Mouse (Mus musculus) heart, postnatal 0 days (tissue): Measurements from ENCODE around the gene Pnliprp1. TPM values are rescaled to one million over a fixed set of nuclear protein-coding genes. Genes with fewer than 3 reads are reported as not detected.

ENCODE experiments used
- ATAC-seq: fragments of 200-750 bp; cut with Nextera tagmentation; 2 replicates; pipeline ENCODE4 v1.8.0; 2017; ENCODE audit warnings: low read depth, moderate number of reproducible peaks, moderate library complexity; ENCODE audit not compliant: insufficient read depth
- DNase-seq: peaks from one replicate; pipeline ENCODE4 v3.0.0-alpha.2; 2016; ENCODE audit warnings: low spot score
- H3K27ac ChIP-seq: fragments of 300-500 bp; sonication (generic); 2 replicates; pipeline ENCODE4 v1.5.1; 2014; ENCODE audit warnings: low read depth, mild to moderate bottlenecking
- H3K27me3 ChIP-seq: fragments of 300-500 bp; sonication (generic); 2 replicates; pipeline ENCODE4 v1.6.1; 2014; ENCODE audit warnings: low read length, mixed read lengths; ENCODE audit not compliant: control insufficient read depth, insufficient read depth
- H3K36me3 ChIP-seq: fragments of 300-500 bp; sonication (generic); replicated peaks from 2 replicates; pipeline ENCODE4 v1.6.1; 2014; ENCODE audit warnings: low read length, mixed read lengths; ENCODE audit not compliant: control insufficient read depth, insufficient read depth
- H3K4me1 ChIP-seq: fragments of 300-500 bp; sonication (generic); 2 replicates; pipeline ENCODE4 v1.6.1; 2014; ENCODE audit warnings: antibody characterized with exemption; ENCODE audit not compliant: control insufficient read depth, insufficient read depth
- H3K4me2 ChIP-seq: fragments of 300-500 bp; sonication (generic); 2 replicates; pipeline ENCODE4 v1.6.1; 2014; ENCODE audit warnings: low read depth, mild to moderate bottlenecking, low read length, moderate library complexity
- H3K4me3 ChIP-seq: fragments of 300-500 bp; sonication (generic); 2 replicates; pipeline ENCODE4 v1.5.1; 2014; ENCODE audit warnings: low read depth, low read length
- H3K9ac ChIP-seq: fragments of 300-500 bp; sonication (generic); replicated peaks from 2 replicates; pipeline ENCODE4 v1.6.1; 2014; ENCODE audit warnings: low read depth, low read length, mixed read lengths
- H3K9me3 ChIP-seq: fragments of 300-500 bp; sonication (generic); replicated peaks from 2 replicates; pipeline ENCODE4 v1.6.1; 2016; ENCODE audit warnings: low read length; ENCODE audit not compliant: control insufficient read depth
- CTCF ChIP-seq: IDR thresholded peaks from 2 replicates; pipeline ENCODE4 v1.5.1; 2016; ENCODE audit warnings: antibody characterized with exemption, control low read depth, low read depth
- EP300 ChIP-seq: IDR thresholded peaks from 2 replicates; pipeline ENCODE4 v1.6.1; 2016; ENCODE audit warnings: antibody characterized with exemption, low read depth
- WGBS: fragments of 180-500 bp; shearing (Covaris S2); extraction: QIAGEN DNeasy Blood & Tissue Kit; methylation state at CpG from one replicate; pipeline ENCODE4 v1.1.7; 2014; 5-methylcytosine and 5-hydroxymethylcytosine counted together
- polyA plus RNA-seq: library from polyadenylated mRNA; unstranded; fragments of >200 nt; fragmentation: Nextera tagmentation; extraction: Ambion mirVana; gene quantifications from 2 replicates; pipeline ENCODE4 v1.2.1, GENCODE M21; 2015
- total RNA-seq: library from RNA; depleted of rRNA; stranded (reverse); fragments of >200 nt; gene quantifications from 2 replicates; pipeline ENCODE4 v1.2.3, GENCODE M21; 2014; ENCODE audit warnings: low replicate concordance; rRNA removed

The Pnliprp1 gene
- total and polyA plus RNA-seq, 2 experiments from 2014 or later, result 0.30 TPM; not detected in 1

GRCm38 (mm10) chr19:58781566-58781965, 52.9 kb downstream of the Pnliprp1 start:
- H3K9ac ChIP-seq, result no peak overlapping the region
- H3K27me3 ChIP-seq, result no peaks in the 10 kb centered on the region
- ATAC-seq, result no peak
- no peaks in the 10 kb centered on the region for H3K9me3 ChIP-seq
- H3K4me2 ChIP-seq, result no peak overlapping the region
- no peak for TF ChIP-seq EP300
- TF ChIP-seq CTCF, result no peak
- H3K4me1 ChIP-seq, result no peaks in the 10 kb centered on the region
- H3K36me3 ChIP-seq, result no peaks in the 10 kb centered on the region
- DNase-seq, result no peak
- H3K4me3 ChIP-seq, result no peak overlapping the region
- H3K27ac ChIP-seq, result no peak overlapping the region
- WGBS, result 72% methylated on average over 4 of the region's 4 CpGs

GRCm38 (mm10) chr19:58783938-58784337, 55.3 kb downstream of the Pnliprp1 start:
- ATAC-seq, result peak; percentile 64

GRCm38 (mm10) chr19:58789194-58789593, 60.5 kb downstream of the Pnliprp1 start:
- no peak overlapping the region for H3K4me2 ChIP-seq
- H3K4me3 ChIP-seq, result no peak overlapping the region
- H3K9me3 ChIP-seq, result no peaks in the 10 kb centered on the region
- no peaks in the 10 kb centered on the region for H3K36me3 ChIP-seq
- H3K27me3 ChIP-seq, result no peaks in the 10 kb centered on the region
- DNase-seq, result no peak
- no peak overlapping the region for H3K9ac ChIP-seq
- TF ChIP-seq EP300, result no peak
- TF ChIP-seq CTCF, result no peak
- ATAC-seq, result no peak
- WGBS, result 60% methylated on average over 11 of the region's 11 CpGs
- H3K4me1 ChIP-seq, result no peaks in the 10 kb centered on the region
- H3K27ac ChIP-seq, result no peak overlapping the region

More at GRCm38 (mm10) chr19:58783938-58784337, 55.3 kb downstream of the Pnliprp1 start:
- no peak for TF ChIP-seq EP300
- no peak for TF ChIP-seq CTCF
- no peaks in the 10 kb centered on the region for H3K36me3 ChIP-seq
- 38% methylated on average over 7 of the region's 7 CpGs for WGBS
- no peak overlapping the region for H3K27ac ChIP-seq
- no peak overlapping the region for H3K9ac ChIP-seq
- no peaks in the 10 kb centered on the region for H3K4me1 ChIP-seq
- no peak overlapping the region for H3K4me3 ChIP-seq
- H3K4me2 ChIP-seq, result no peak overlapping the region
- H3K27me3 ChIP-seq, result no peaks in the 10 kb centered on the region
- peak; percentile 39 for DNase-seq
- no peaks in the 10 kb centered on the region for H3K9me3 ChIP-seq

Other genes starting within 250 kb of the Pnliprp1 start
- gene Ccdc172, start 216.9 kb upstream of the Pnliprp1 start, total RNA-seq, result not detected in 2 replicates
- not detected in 2 replicates for gene Ccdc172, start 216.9 kb upstream of the Pnliprp1 start, polyA plus RNA-seq
- gene Pnlip, start 76.4 kb upstream of the Pnliprp1 start, total RNA-seq, result not detected in 2 replicates
- gene Pnlip, start 76.4 kb upstream of the Pnliprp1 start, polyA plus RNA-seq, result 0.07 TPM in 1 of 2 replicates, not detected in the other
- 2.3 TPM in 1 of 2 replicates, not detected in the other for gene Pnliprp2, start 30.8 kb downstream of the Pnliprp1 start, total RNA-seq
- 0.14 TPM in 1 of 2 replicates, not detected in the other for gene Pnliprp2, start 30.8 kb downstream of the Pnliprp1 start, polyA plus RNA-seq
- not detected in 2 replicates for gene 1700019N19Rik, start 65.6 kb downstream of the Pnliprp1 start, total RNA-seq
- gene 1700019N19Rik, start 65.6 kb downstream of the Pnliprp1 start, polyA plus RNA-seq, result not detected in 2 replicates
- not detected in 2 replicates for gene Eno4, start 214.5 kb downstream of the Pnliprp1 start, total RNA-seq
- gene Eno4, start 214.5 kb downstream of the Pnliprp1 start, polyA plus RNA-seq, result 0.12 and 0.15 TPM in 2 replicates
- gene Hspa12a, start 214.8 kb downstream of the Pnliprp1 start, total RNA-seq, result 15.0 and 39.2 TPM in 2 replicates
- gene Hspa12a, start 214.8 kb downstream of the Pnliprp1 start, polyA plus RNA-seq, result 11.5 and 13.2 TPM in 2 replicates